Mouse (Mus musculus) bone marrow macrophage, adult 2 months (primary cell): Measurements from ENCODE around the gene Eif2d. TPM values are rescaled to one million over a fixed set of nuclear protein-coding genes. Genes with fewer than 3 reads are reported as not detected.
A peak's percentile ranks its signal among the peaks of the same experiment; 100 is the strongest.

Experiments
- H3K27ac ChIP-seq: 2 replicates; pipeline ENCODE4 v1.5.1; 2012; ENCODE audit warnings: low read depth, low read length; ENCODE audit not compliant: insufficient read depth
- H3K4me1 ChIP-seq: 2 replicates; pipeline ENCODE4 v1.6.1; 2012; ENCODE audit warnings: low read length; ENCODE audit not compliant: control insufficient read depth, insufficient read depth
- H3K4me3 ChIP-seq: 2 replicates; pipeline ENCODE4 v1.5.1; 2012; ENCODE audit warnings: mild to moderate bottlenecking, low read length, moderate library complexity; ENCODE audit not compliant: insufficient read depth
- CTCF ChIP-seq: IDR thresholded peaks from 2 replicates; pipeline ENCODE4 v1.5.1; 2012; ENCODE audit warnings: low read depth, mild to moderate bottlenecking, low read length, moderate library complexity
- POLR2A ChIP-seq: IDR thresholded peaks from 2 replicates; pipeline ENCODE4 v1.6.1; 2012; ENCODE audit warnings: mild to moderate bottlenecking, low read depth, low read length, borderline replicate concordance
- polyA plus RNA-seq: library from polyadenylated mRNA; stranded (reverse); fragments of >200 nt; gene quantifications from 2 replicates; pipeline ENCODE4 v1.2.4, GENCODE M21; 2012; ENCODE audit not compliant: missing spikeins, insufficient read depth, insufficient read length

The Eif2d gene
- polyA plus RNA-seq, 1 experiment = 23.2 TPM

GRCm38 (mm10) chr1:131211655-131212054 is 58.7 kb downstream of the Eif2d start:
- no peak overlapping the region for H3K4me3 ChIP-seq
- TF ChIP-seq CTCF (no peak), POLR2A (no peak)
- H3K27ac ChIP-seq = no peak overlapping the region
- peaks cover 6% of the 10 kb centered on the region for H3K4me1 ChIP-seq

- Histone ChIP-seq H3K4me1 (peaks cover 6% of the 10 kb centered on the region), H3K4me3 (no peak overlapping the region), H3K27ac (no peak overlapping the region)
- TF ChIP-seq POLR2A = no peak
- TF ChIP-seq CTCF = 0 out of 2 replicates have a peak, but pooled peaks have one; percentile 8
Measured at GRCm38 (mm10) chr1:131212956-131213355, 60.0 kb downstream of the Eif2d start.

- Histone ChIP-seq H3K4me3 (no peak overlapping the region), H3K4me1 (peaks cover 6% of the 10 kb centered on the region), H3K27ac (no peak overlapping the region)
- no peak for TF ChIP-seq CTCF
- no peak for TF ChIP-seq POLR2A
Measured at GRCm38 (mm10) chr1:131213361-131213760, 60.4 kb downstream of the Eif2d start.

- Histone ChIP-seq H3K4me1 (no peaks in the 10 kb centered on the region), H3K4me3 (no peak overlapping the region), H3K27ac (no peak overlapping the region)
- TF ChIP-seq CTCF (no peak), POLR2A (no peak)
Measured at GRCm38 (mm10) chr1:131218933-131219332, 66.0 kb downstream of the Eif2d start.

GRCm38 (mm10) chr1:131221822-131222590 is 69.0 kb downstream of the Eif2d start:
- TF ChIP-seq CTCF (no peak), POLR2A (no peak)
- Histone ChIP-seq H3K4me1 (no peaks in the 10 kb centered on the region), H3K27ac (no peak overlapping the region), H3K4me3 (no peak overlapping the region)

DNA sequence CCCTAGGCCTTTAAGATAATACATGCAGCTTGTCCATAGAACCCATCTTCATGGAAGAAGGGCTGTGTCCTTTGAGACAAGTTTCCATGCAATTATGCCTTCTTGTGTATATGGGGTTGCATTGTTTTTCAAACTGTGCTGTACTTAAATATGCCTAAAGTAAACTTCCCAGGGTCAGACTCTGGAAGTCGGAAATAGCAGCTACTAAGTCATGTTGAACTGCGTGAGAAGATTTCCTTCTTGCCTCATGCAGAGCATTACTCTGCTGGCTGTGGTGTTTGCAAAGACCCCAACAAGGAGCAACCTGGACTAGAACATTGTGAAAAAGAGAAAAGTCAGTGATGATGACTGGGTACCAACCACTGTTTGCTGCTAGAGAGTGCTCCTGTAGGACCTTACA is 70.4 kb downstream of the Eif2d start:
- H3K27ac ChIP-seq = no peak overlapping the region
- H3K4me3 ChIP-seq = no peak overlapping the region
- TF ChIP-seq CTCF = no peak
- TF ChIP-seq POLR2A = no peak
- no peaks in the 10 kb centered on the region for H3K4me1 ChIP-seq

GRCm38 (mm10) chr1:131224848-131225471 is 72.0 kb downstream of the Eif2d start:
- Histone ChIP-seq H3K4me3 (no peak overlapping the region), H3K27ac (no peak overlapping the region), H3K4me1 (no peaks in the 10 kb centered on the region)
- TF ChIP-seq POLR2A = no peak
- no peak for TF ChIP-seq CTCF

GRCm38 (mm10) chr1:131228225-131228624 is 75.2 kb downstream of the Eif2d start:
- TF ChIP-seq POLR2A (no peak), CTCF (no peak)
- Histone ChIP-seq H3K4me1 (no peaks in the 10 kb centered on the region), H3K27ac (no peak overlapping the region), H3K4me3 (no peak overlapping the region)

DNA sequence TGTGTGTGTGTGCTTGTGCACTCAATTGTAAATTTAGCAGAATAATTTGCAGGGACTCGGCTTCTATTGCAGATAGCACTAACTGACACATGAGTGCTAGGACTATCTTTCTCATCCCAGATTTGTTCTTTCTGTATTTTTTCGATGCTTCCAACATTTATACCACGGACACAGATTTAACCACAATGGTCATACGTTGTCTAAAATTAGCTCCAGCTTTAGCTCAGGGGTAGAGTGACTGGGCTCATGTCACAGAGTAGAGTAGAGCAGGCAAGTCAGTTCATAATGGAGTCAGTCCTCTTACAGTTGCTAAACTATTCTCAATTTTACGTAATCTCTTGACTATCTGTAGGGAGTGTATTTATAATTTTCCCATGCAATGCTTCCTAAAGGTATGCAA is 75.7 kb downstream of the Eif2d start:
- no peak for TF ChIP-seq POLR2A
- TF ChIP-seq CTCF = no peak

DNA sequence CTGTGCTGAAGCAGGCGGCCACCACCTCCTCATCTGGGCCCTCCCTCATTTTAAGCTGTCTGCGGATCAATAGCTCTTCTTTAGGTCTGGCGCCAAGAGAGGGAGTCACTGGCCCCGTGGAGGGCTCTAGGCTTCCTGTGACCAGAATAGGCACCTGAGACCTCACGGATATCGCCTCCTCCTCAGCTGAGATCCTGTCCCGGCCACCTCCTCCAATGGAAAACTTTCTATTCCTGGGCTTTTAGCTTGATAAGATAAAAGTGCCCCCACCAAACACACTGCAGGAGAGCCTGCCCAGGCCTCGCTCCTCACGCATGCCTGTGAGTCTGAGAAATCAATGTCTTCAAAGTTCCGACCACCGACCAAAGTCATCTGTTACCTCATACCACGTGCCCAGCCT is 80.5 kb downstream of the Eif2d start:
- no peak for TF ChIP-seq POLR2A
- no peak for TF ChIP-seq CTCF
- Histone ChIP-seq H3K4me1 (peaks cover 14% of the 10 kb centered on the region), H3K27ac (no peak overlapping the region), H3K4me3 (no peak overlapping the region)

More for the DNA sequence above, 75.7 kb downstream of the Eif2d start:
- H3K27ac ChIP-seq = no peak overlapping the region
- H3K4me1 ChIP-seq = no peaks in the 10 kb centered on the region
- no peak overlapping the region for H3K4me3 ChIP-seq
